Mouse (Mus musculus) urinary bladder, postnatal 25 days (tissue): ENCODE measurements around the gene Selenov.

Experiments
- DNase-seq: peaks from one replicate; pipeline ENCODE4 v3.0.0; 2022; ENCODE audit warnings: low spot score

Selenov gene

DNA sequence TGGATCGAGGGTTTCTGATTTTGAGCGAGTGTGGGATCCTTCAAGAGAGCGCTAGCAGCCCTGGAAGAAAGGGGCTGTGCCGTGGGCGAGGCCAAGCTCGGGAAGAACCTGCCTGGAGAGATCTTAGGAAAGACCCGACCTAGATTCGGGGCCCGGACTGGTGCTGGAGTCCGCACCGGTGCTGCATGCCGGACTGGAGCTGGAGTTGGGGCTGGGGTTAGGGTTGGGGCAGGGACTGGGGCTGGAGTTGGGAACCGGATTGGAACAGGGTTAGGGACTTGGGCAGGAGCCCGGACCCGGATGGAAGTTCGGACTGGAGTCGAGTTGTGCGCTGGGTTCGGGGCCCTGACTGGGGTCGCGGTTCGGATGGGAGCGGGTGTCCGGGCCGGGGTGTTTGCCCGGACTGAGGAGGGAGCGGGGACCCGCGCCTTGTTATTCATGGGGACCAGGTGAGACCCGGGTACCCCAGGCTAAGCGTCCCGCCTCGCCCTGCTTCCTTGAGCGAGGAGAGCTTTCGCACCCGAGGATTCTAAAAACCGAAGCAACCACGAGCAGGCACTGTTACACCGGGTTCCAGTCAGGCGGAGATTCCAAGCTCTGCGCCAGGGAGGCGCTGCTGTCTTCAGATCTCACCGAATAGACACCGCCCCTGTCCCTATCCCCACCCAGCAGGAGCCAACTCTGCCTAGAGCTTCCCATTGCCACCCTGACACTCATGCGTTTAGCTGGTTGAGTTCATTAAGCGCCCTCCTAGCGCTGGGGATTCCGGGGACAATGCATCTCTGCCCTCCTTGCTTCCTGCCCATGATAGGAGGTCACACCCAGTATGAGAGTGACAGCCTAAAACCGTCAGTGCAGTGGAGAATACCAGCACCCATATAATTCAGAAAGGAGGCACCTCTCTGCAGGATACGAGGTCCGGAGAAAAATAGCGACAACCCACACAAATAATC, at the start of gene Selenov:
TSS of gene Selenov (minus strand) at position 549 of the 953 bp plus-strand sequence.
- no peak for DNase-seq

DNA sequence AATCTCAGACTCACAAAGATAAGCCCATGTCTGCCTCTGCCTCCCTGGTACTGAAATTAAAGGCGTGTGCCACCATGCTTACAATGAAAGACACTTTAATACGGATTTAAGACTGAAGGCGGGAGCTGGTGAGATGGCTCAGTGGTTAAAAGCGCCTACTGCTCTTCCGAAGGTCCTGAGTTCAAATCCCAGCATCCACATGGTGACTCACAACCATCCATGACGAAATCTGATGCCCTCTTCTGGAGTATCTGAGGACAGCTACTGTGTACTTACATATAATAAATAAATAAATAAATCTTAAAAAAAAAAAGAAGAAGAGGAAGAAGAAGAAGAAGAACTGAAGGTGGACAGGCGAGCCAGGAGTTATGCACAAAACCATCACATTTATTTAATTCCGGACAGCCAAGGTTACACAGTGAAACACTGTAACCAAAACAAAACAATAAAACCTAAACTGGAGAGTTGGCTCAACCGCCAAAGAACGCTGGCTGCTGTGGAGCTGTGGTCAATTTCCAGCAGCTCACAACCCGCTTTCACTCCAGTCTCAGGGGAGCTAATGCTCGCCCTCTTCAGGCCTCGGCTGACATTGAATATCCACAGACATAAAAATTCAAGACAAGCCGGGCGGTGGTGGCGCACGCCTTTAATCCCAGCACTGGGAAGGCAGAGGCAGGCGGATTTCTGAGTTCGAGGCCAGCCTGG, 48.4 kb upstream of the Selenov start:
- no peak for DNase-seq

DNA sequence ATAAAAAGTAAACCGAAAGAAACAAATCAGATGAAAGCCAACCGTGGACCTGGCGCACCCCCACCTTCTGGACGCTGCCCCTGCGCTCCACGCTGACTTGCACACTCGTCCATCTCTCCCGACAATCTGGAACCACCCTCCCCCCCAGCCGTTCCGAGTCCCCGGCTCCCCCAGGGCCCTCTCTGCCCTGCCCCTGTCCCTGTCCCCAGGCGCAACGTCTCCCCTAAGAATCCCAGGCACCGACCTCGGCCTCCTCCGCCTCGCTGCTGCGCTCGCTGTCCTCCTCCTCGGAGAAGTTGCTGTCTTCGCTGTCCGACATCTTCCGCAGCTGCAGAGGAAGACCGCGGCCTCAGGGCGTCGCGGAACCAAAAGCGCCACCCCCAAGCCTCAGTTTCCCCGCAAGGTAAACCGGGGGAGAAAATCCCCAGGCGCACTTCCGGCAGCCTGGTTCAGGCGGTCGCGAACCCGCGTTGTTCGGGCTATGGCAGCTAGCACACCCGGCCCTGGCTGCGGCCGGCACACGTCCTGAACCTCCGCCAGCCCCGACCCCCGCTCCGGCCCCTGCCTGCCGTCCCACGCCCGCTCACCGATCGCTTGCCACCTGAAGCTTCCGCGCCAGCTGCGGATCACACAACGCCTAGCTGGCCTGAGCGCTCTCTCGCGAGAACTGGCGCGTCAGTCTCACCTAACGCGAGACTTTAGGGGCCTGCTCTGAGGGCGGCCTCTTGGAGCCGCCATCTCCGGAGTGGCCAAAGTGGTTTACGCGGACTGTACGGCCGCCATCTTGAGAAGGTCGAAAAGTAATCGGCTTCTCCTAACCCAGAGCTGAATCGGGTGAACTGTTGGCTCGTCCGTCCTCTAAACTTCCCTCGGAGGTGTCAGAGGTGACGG, 47.4 kb upstream of the Selenov start, which contains the start of gene Supt5:
TSS of gene Supt5 (minus strand) at position 639 of the 891 bp plus-strand sequence.
- peak; percentile 94 for DNase-seq

DNA sequence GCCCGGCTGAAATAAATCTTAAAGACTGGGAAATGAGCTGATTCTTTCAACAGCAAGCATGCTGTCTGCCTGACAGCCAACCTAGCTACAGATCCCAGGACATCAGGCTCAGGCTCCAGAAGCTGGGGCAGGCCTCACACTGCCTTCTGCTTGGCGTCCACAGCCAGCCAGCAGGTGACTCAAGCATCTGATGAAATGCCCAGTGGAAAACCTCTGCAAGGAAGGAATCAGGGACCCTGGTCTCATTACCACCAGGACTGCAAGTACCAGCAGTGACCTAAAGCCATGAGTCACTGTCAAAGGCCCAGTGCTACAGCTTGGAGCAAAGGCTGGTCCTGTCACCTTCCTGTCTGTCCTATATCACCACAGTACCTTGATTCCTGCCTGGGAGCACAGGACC, 44.5 kb upstream of the Selenov start:
- DNase-seq, result no peak

DNA sequence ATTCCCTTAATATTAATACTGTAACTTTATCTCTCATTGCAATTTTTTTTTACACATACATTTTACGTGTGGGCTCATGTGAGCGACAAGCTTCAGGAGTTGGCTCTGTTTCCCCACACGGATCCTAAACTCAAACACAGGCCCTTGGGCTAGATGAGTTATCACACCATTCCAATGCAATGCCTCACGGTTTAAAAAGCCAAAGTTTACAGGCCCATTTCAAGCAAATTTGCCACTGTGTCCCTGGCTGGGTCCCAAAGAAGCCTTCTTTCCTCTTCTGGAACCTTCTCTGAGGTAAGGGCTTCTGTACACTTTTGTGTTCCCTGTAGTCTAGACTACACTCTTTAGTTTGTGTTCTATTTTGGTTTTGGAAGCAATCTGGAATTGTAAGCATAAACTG, 43.5 kb upstream of the Selenov start:
- no peak for DNase-seq

DNA sequence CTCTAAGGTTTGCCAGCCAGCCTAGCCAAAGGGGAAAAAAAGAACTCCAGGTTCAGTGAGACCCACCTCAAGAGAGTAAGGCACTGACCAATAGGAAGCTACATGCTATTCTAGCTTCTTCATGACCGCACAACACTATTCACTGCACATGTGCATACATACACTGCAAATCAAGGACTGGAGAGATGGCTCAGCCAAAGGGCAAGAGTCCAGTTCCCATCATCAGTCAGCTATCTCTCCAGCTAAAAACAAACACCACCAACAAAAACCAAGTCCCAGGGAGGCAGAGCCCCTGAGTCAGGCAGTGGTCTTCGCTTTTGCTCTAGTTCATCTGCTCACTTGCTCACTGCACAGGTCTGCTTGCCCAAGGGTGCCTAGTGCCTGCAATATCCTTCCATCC, 37.3 kb upstream of the Selenov start:
- DNase-seq, result no peak

DNA sequence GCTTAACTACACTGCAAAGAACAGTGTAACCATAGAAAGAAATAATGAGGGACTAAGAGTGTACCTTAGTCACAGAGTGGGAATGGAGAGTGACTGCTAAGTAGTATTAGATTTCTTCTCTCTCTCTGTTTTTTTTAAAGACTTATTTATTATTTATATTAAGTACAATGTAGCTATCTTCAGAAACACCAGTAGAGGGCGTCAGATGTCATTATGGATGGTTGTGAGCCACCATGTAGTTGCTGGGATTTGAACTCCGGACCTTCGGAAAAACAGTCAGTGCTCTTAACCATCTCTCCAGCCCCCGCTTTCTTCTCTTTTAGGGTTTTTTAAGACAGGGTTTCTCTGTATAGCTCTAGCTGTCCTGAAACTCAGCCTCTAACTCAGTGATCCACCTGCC, 35.5 kb upstream of the Selenov start:
- DNase-seq, result no peak

DNA sequence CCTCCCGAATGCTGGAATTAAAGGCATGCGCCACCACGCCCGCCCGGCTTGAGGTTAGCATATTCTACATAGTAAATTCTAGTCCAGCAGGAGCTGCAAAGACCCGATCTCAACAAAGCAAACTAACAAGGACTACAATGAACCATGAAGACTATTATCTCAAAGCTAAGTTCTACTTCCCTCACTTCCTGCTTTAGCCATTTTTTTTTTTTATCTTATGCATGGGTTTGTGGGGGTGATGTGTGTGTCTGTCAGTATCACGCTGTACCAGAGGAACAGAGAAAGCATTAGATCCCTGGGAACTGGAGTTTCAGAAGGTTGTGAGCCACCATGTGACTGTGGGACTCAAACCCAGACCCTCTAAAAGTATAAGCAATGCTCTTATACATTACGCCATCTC, 34.3 kb upstream of the Selenov start:
- no peak for DNase-seq

DNA sequence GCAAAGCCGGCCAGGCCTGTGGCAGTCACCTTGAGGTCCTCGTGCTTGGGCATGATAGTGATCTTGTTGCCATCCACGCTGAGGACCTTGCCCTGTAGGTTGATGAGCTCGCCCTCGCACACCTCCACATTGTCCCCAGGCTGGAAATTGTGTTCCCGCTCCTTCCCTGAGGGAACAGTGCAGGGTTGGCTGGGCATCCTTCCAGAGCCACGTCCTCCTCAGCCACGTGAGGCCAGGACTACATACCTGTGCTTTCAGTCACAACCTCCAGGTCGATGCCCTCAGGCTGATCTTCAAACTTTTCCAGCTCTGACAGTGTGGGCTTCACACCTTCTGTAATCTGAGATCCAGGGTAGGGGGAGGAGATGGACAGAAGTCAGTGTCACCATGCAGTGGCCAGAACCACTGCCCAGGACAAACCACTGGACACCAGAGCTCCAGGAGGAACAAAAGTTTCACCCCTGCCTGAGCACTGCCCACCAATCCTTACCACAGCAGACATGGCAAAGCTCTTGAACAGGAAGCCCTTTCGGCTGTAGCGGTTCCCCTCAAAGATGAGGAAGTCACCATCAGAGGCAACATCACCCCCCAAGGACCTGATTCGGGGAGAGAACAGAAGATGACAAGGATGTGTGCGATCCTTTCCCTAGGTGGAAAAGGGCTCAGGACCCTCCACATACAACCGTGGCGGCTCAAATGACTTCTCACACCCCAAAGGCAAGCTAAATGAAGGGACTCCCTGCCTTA, 31.2 kb upstream of the Selenov start:
- no peak for DNase-seq

DNA sequence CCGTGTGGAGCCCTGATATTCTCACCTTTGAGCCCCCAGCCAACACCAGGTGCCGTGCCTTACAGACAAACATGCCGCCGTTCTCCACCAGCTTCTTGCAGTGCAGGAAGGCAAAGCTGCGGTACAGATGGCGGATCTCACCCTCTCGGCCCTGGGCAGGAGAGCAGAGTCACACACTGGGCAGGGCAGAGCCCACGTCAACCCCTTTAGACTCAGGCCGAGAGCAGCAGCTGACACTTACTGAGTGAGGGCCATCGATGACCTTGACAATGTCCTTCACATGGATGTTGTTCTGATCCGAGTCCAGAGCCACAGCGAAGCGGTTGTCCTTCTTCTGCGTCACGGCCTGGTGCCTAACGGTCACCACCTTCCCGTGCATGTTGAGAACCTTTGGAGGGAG, 27.7 kb upstream of the Selenov start:
- no peak for DNase-seq

DNA sequence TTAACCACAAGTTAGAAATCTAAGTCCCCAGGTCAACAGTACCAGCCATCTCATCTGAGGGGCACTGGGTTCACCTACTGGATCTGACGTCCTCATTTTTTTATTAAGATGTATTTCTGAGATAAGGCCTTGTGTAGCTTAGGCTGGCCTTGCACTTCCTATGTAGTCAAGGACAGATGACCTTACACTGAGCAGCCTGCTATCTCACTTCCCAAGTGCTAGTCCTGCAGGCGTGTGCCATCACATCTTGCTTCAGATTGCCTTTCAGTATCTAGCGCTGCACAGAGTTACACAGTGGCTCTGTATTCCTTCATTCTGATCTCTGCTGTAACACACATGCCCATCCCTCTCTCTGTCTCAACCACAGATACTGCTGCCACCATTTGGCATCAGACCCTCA, 27.1 kb upstream of the Selenov start:
- no peak for DNase-seq

DNA sequence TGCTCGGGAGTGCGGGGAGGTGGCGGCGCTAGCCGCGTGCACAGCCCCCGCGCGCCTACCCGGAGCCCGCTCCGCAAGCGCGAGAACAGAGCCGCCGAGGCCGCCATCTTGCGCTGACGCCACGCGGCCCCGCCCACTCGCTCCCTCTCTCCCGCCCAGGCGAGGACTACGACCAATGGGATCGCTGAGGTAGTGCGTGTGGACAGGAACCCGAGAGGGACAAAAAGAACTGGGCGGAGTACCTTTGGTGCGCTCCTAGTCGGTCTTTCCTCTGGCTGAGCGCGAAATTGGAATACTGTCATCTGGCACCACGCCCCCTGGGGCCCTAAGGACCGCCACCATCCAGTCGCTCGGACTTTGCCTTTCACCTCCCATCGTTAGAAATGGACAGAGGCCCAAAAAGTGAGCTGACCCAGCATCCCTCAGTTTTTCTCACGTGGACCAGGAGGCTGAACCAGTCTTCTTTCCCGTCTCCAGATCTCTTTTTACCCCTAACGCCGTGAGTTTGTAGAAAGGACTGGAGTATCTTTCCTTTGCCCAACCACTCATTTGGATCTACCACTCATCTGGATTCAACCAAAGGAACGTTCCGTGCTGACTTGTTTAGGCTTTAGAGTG, 21.0 kb upstream of the Selenov start, which contains the start of gene Timm50:
TSS of gene Timm50 (minus strand) at position 147 of the 618 bp plus-strand sequence.
- DNase-seq, result peak; percentile 98

DNA sequence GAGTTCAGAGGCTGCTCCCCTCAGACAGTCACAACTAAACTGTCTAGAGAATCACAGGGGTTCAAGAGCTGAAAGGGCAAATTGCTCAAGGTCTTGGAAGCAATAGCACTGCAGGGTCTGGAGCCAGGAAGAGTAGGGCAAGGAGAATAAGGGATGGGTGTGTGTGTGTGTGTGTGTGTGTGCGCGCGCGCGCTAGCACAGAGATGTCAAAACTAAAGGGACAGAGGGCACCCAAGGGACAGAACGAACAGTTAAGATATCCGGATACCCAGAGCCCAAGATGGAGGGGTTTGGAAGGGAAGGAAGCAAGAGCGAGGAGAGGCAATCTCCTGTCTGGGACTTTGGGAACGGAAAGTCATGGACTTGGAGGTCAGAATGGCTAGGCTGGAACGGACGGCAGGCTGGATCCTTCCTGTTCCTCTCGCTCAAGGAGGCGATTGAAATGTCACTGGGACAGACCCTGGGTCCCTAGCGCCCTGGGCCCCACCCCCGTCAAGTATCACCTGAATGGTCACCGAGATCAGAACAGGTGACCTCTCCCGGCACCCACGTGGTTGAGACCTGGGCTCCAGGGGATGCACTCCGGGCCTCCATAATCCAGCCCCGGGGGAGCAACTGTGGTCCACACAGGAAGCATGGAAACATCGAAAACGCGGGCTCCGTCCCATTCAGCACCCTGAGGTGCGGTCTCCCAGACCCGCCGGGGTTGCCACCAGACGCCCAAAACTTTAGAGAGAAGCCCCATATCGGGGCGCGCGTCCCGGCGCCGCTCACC, 20.4 kb upstream of the Selenov start:
- no peak for DNase-seq

DNA sequence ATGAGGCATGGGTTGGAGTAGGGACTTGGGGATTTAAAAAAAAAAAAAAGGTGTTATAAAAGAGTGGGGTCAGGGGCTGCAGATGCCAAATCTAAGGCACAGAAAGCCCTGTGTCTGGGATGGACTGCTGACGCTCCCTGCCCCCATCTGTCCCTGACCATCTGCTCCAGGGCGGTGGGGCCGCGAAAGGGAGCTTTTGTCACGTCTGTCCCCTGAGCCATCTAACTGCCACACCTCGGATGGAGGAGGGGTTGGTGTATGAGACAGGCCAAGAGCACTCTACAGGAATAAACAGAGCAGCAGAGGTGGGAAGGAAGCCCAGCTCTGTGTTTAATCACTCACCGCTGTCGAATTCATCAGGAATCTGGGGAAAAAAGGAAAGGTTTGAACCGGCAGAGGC, 18.8 kb upstream of the Selenov start:
- DNase-seq, result no peak

DNA sequence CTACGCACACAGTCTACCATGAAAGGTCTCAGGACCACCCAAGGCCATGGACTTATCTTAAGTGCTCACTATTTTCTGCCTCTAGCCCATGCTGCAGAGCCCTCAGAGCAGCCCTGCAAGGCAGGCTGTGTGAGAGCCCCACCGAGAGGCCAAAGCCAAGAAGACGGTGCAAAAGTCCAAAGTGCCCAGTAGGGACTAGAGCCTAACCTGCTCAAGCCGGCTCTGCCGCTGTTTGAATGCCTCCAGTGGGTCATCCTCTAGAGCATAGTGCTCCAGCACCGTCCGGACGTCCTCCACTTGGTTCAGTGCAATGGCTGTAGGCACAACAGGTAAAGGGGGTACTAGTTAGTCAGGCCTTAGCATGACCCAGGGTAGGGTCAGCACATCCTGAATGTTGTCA, 15.2 kb upstream of the Selenov start:
- DNase-seq, result no peak

DNA sequence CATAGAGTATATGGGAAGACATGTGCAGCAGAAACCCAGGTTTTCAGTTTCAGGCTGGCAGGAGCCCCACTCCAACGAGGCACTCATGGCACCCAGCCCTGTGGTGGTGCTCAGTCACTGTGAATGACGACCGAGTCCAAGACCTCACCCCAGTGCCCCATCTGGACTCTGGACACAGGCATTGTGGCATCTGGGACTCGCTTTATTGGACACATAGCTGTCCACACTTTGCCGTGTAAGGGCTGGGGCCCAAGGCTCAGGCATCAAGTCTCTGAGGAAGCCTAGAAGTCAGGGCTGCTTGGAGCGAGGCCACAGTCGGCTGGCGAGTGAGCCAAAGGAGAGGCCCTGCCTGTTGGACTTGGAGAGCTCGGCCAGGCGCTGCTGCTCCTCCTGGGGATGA, 14.7 kb upstream of the Selenov start:
- DNase-seq, result no peak

DNA sequence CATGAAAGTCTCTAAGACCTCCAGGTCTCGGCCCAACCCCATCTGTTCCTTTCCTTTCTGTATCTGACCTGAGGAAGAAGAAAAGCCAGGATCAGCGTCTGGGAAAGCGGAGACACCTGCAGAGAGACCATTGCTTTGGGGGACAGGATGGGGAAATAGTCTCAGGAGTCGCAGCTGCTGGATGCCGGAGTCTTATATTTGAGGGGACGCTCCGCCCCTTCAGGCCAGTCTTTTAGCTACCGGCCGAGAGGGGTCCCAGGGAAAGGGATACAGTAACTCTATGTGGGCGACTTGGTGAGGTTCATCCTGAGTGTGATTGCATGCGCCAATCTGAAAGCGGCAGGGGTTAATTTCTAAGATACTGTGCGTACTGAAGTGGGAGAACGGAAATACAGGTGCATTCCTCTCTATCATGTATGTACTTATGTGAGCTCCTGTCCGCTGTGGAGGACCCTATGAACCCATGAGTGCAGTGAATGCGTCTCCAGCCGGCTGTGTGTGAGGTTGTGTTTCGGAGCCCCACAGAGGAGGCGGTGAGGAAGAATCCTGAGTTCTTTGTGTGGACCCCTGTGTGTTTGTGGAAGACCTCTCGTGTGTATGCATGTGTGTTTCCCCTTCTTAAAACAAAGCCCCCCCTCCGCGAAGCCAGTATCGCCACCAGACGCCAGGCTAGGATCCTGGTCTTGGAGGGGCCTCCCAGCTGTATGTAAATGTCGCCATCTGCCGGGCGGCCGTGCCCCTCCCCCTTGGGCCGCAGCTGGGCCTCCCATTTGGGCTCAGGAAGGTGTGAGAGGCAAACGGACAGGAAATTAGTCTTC, 10.8 kb upstream of the Selenov start, which contains the start of gene Dll3:
TSS of gene Dll3 (minus strand) at position 623 of the 818 bp plus-strand sequence.
- peak; percentile 35 for DNase-seq

DNA sequence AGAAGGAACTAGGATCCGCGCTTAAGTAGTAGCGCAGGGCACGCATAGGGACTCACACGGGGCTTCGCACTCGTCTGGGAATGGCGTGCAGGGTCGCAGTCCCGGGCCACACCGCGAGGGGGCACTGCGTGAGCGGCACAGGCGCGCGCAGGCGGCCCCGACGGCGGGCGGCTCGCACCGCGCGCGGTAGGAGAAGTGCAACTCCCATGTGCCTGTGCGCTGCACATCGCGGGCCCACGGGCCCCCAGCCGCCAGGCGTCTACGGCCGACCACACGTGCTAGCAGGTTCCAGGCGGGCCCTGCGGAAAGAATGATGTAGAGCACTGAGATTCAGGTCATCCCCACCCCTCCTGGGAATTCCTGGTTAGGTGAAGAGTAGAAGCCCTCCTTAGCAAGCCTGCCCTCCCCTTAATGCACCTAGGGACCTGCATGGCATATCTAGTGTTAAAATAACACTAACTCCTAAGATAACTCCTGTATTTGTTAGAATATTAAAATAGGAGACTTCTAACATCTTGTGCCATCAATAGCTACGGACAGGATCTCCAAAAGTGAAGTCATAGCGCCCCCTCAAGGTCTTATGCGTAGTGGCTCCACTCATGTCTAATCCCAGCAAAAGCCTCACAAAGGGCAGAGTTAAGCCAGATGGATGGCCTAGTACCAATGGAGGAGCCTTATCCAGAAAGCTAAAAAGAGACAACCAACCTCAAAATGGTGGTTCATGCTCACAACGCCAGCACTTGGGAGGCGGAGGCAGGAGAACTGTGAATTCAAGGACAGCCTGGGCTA, 8.0 kb upstream of the Selenov start:
- no peak for DNase-seq
